Mouse (Mus musculus) liver, embryonic 14.5 days (tissue): ENCODE measurements around the gene Stub1. TPM values are rescaled to one million over a fixed set of nuclear protein-coding genes. Genes with fewer than 3 reads are reported as not detected.

Experiments
- ATAC-seq: fragments of 200-750 bp; cut with Nextera tagmentation; 2 replicates; pipeline ENCODE4 v1.8.0; 2017; ENCODE audit warnings: moderate number of reproducible peaks, mild to moderate bottlenecking, moderate library complexity; ENCODE audit not compliant: insufficient read depth
- DNase-seq, 3 experiments: peaks; one replicate each; pipeline ENCODE4 v3.0.0-alpha.2; 2012 to 2013; ENCODE audit warnings: low read depth in 3 of 3, low spot score in 3 of 3
- H3K27ac ChIP-seq: fragments of 300-500 bp; sonication (generic); 2 replicates; pipeline ENCODE4 v1.5.1; 2014; ENCODE audit warnings: moderate library complexity, mild to moderate bottlenecking, control low read depth, inconsistent platforms
- H3K27me3 ChIP-seq: fragments of 300-500 bp; sonication (generic); 2 replicates; pipeline ENCODE4 v1.6.1; 2014; ENCODE audit warnings: mild to moderate bottlenecking, low read length, moderate library complexity; ENCODE audit not compliant: control insufficient read depth, insufficient read depth
- H3K36me3 ChIP-seq: fragments of 300-500 bp; sonication (generic); replicated peaks from 2 replicates; pipeline ENCODE4 v1.6.1; 2014; ENCODE audit warnings: low read depth; ENCODE audit not compliant: control insufficient read depth, insufficient read depth
- H3K4me1 ChIP-seq, 2 experiments: fragments of 200-500 bp in 1 of 2; fragments of 300-500 bp in 1 of 2; sonication (generic) in 1 of 2; replicated peaks; 2 replicates each; pipeline ENCODE4 v1.6.1; 2012 to 2014; ENCODE audit warnings: antibody characterized with exemption in 1 of 2, inconsistent platforms in 1 of 2, low read length in 1 of 2; ENCODE audit not compliant: control insufficient read depth in 2 of 2, insufficient read depth in 2 of 2
- H3K4me2 ChIP-seq: fragments of 300-500 bp; sonication (generic); 2 replicates; pipeline ENCODE4 v1.6.1; 2014; ENCODE audit warnings: low read depth, mild to moderate bottlenecking, control low read depth, moderate library complexity
- H3K4me3 ChIP-seq, 2 experiments: fragments of 200-500 bp in 1 of 2; fragments of 300-500 bp in 1 of 2; sonication (generic) in 1 of 2; 2 replicates each; pipeline ENCODE4 v1.5.1; 2012 to 2014; ENCODE audit warnings: low read depth in 2 of 2, low read length in 2 of 2, mild to moderate bottlenecking in 2 of 2, control low read depth in 1 of 2, inconsistent platforms in 1 of 2, moderate library complexity in 1 of 2; ENCODE audit not compliant: insufficient read depth in 1 of 2
- H3K9ac ChIP-seq: fragments of 300-500 bp; sonication (generic); replicated peaks from 2 replicates; pipeline ENCODE4 v1.6.1; 2014; ENCODE audit warnings: mild to moderate bottlenecking, control low read depth, moderate library complexity
- H3K9me3 ChIP-seq: fragments of 300-500 bp; sonication (generic); 2 replicates; pipeline ENCODE4 v1.6.1; 2016; ENCODE audit warnings: low read length, mixed read lengths; ENCODE audit not compliant: control insufficient read depth
- CTCF ChIP-seq: IDR thresholded peaks from 2 replicates; pipeline ENCODE4 v1.5.1; 2016; ENCODE audit warnings: antibody characterized with exemption, low read depth, control low read depth
- EP300 ChIP-seq: IDR thresholded peaks from 2 replicates; pipeline ENCODE4 v1.6.1; 2016; ENCODE audit warnings: antibody characterized with exemption, low read depth
- WGBS: fragments of 180-500 bp; shearing (Covaris S2); extraction: QIAGEN DNeasy Blood & Tissue Kit; methylation state at CpG from one replicate; pipeline ENCODE4 v1.1.7; 2014; ENCODE audit not compliant: insufficient replicate concordance; 5-methylcytosine and 5-hydroxymethylcytosine counted together
- polyA plus RNA-seq, 2 experiments: library from polyadenylated mRNA; depleted of rRNA in 1 of 2; stranded (reverse) in 1 of 2; unstranded in 1 of 2; fragments of >200 nt; fragmentation: Nextera tagmentation in 1 of 2; extraction: Ambion mirVana in 1 of 2; gene quantifications; 2 replicates each; pipeline versions ENCODE4 v1.2.1 to v1.2.3; 2012 to 2014

Stub1 gene
- polyA plus RNA-seq, 2 experiments, result 85.1 to 96.7 TPM

DNA sequence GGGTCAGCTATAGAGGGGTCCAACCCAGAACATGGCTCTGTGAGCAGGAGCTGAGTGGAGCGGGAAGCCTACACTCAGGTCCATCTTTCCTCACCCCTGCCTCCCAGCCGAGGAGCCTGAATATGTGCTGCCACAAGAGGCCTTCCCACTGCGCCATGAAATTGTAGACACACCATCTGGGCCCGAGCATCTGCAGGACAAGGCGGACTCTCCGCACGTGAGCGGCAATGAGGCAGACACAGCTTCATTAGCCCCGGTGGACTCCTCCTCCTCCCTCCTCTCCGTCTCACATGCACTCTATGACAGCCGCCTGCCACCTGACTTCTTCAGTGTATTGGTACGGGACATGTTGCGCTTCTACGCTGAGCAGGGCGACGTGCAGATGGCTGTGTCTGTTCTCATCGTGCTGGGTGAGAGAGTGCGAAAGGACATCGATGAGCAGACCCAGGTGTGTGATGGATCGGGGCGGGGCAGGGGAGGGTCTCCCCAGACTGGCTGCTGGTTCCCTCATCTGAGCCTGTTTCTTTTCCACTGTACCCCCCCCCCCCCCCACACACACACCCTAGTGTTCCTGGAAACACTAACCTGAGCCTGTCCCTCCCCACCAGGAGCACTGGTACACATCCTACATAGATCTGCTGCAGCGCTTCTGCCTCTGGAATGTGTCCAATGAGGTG, 5.5 kb downstream of the Stub1 start:
- DNase-seq (no peak), ATAC-seq (no peak)
- Histone ChIP-seq H3K4me2 (no peak overlapping the region), H3K27me3 (no peaks in the 10 kb centered on the region), H3K9me3 (no peaks in the 10 kb centered on the region), H3K4me3 (no peak overlapping the region), H3K36me3 (peaks cover 14% of the 10 kb centered on the region), H3K27ac (no peak overlapping the region), H3K4me1 (peaks cover 18 to 25% of the 10 kb centered on the region in 2 experiments), H3K9ac (no peak overlapping the region)
- TF ChIP-seq EP300 (no peak), CTCF (no peak)
- WGBS, result 84% methylated on average over 22 of the region's 22 CpGs

DNA sequence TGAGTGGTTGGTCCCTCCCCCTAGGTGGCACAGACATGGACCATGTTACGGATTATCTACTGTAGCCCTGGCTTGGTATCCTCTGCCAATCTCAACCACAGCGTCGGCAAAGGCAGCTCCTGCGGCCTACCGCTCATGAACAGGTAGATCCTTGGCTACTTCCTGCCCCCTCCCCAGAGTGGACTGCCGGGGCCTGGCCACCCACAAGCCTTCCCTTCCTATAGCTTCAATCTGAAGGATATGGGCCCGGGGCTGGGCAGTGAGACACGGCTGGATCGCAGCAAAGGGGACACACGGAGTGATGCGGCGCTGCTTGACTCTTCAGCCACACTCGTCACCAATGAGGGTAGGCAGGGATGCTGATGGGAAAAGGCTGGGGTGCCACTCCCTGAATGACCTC, 6.2 kb downstream of the Stub1 start:
- Histone ChIP-seq H3K27ac (no peak overlapping the region), H3K4me2 (no peak overlapping the region), H3K27me3 (no peaks in the 10 kb centered on the region; the same call in 1 of the 2 replicates), H3K9ac (no peak overlapping the region), H3K36me3 (peaks cover 14% of the 10 kb centered on the region), H3K4me1 (peaks cover 18 to 25% of the 10 kb centered on the region in 2 experiments), H3K9me3 (no peaks in the 10 kb centered on the region), H3K4me3 (no peak overlapping the region)
- ATAC-seq (no peak), DNase-seq (no peak)
- no peak for TF ChIP-seq CTCF
- TF ChIP-seq EP300, result no peak
- 87% methylated on average over 13 of the region's 13 CpGs for WGBS

DNA sequence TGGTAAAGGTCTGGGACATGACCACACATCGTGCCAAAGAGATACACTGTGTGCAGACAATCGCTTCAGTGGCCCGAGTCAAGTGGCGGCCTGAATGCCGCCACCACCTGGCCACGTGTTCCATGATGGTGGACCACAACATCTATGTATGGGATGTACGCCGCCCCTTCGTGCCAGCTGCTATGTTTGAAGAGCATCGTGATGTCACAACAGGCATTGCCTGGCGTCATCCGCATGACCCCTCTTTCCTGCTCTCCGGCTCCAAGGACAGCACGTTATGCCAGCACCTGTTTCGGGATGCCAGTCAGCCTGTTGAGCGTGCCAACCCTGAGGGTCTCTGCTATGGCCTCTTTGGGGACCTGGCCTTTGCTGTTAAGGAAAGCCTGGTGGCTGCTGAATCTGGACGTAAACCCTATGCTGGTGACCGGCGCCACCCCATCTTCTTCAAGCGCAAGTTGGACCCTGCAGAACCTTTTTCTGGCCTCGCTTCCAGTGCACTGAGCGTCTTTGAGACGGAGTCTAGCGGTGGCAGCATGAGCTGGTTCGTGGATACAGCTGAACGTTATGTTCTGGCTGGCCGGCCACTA, 7.1 kb downstream of the Stub1 start:
- Histone ChIP-seq H3K4me2 (no peak overlapping the region), H3K9ac (no peak overlapping the region), H3K27me3 (no peaks in the 10 kb centered on the region; the same call in 1 of the 2 replicates), H3K4me3 (no peak overlapping the region), H3K27ac (no peak overlapping the region), H3K4me1 (peaks cover 11 to 17% of the 10 kb centered on the region in 2 experiments; a peak in 3 of 4 replicates), H3K36me3 (peaks cover 9% of the 10 kb centered on the region), H3K9me3 (no peaks in the 10 kb centered on the region)
- DNase-seq, result no peak
- no peak for TF ChIP-seq EP300
- TF ChIP-seq CTCF, result no peak
- ATAC-seq, result no peak
- WGBS, result 87% methylated on average over 27 of the region's 27 CpGs

DNA sequence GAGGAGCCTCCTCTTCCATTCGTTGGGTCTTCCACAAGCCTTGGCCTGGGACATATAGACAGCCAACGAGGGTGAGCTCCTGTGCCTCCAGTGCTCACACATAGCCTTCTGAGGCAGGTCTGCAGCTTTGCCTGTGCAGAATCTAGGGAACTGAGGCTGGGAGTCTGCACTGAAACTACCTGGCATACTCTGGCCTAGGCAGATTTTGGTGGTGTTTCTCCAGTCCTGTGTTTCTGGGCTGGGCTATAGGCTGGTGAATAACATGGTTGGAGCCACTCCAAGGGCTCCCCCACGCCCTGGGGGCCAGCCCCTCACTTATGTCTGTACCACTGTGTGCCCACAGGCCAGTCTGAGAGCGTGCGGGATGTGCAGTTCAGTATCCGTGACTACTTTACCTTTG, 7.9 kb downstream of the Stub1 start:
- TF ChIP-seq EP300 (no peak), CTCF (no peak)
- Histone ChIP-seq H3K9me3 (no peaks in the 10 kb centered on the region), H3K27me3 (peaks cover 6% of the 10 kb centered on the region), H3K9ac (no peak overlapping the region), H3K4me1 (peaks cover 11 to 17% of the 10 kb centered on the region in 2 experiments; a peak in 3 of 4 replicates), H3K27ac (no peak overlapping the region), H3K4me2 (peak overlapping the region; percentile 87; the same call in 1 of the 2 replicates), H3K36me3 (peaks cover 3% of the 10 kb centered on the region), H3K4me3 (no peak overlapping the region)
- 78% methylated on average over 6 of the region's 6 CpGs for WGBS
- no peak for DNase-seq
- ATAC-seq, result no peak

DNA sequence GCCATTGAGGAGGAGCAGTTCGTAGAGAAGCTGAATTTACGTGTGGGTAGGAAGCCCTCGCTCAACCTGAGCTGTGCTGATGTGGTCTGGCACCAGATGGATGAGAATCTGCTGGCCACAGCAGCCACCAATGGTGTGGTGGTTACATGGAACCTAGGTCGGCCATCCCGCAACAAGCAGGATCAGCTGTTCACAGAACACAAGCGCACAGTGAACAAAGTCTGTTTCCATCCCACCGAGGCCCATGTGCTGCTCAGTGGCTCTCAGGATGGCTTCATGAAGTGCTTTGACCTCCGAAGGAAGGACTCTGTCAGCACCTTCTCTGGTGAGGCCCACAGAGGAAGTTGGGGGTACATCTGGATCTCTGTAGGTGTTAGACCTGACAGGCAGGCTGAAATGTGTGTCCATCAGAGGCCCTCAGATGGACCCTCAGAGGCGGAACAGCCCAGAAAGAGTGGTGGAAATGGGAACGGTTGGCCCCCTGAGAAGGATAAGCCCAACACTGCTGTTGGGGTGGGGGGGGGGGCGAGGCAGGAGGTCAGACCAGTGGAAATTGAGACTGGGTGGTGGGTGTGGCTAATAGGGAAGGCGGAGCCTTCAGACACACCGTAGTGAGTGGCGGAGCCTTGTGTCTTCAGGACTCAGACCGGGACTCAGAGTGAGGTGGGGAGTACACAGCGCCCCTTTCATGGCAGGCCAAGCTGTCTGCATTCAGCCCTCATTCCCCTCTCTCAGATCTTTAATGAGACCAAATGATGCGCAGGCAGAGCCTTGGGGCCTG, 8.7 kb downstream of the Stub1 start:
- ATAC-seq (no peak), DNase-seq (no peak)
- H3K4me1 ChIP-seq, result peaks cover 11 to 15% of the 10 kb centered on the region in 2 experiments; a peak in 3 of 4 replicates
- peaks cover 14% of the 10 kb centered on the region for H3K27me3 ChIP-seq
- TF ChIP-seq CTCF, result no peak
- no peak for TF ChIP-seq EP300
- H3K9me3 ChIP-seq, result no peaks in the 10 kb centered on the region
- 53% methylated on average over 17 of the region's 17 CpGs for WGBS
- peak overlapping the region; percentile 87 for H3K4me2 ChIP-seq
- H3K27ac ChIP-seq, result no peak overlapping the region
- H3K36me3 ChIP-seq, result peaks cover 3% of the 10 kb centered on the region
- peak overlapping the region; percentile 77 to 99 for H3K4me3 ChIP-seq
- peak overlapping the region; percentile 82 for H3K9ac ChIP-seq
